Mouse (Mus musculus) MEL (cell line): ENCODE measurements at regions not wholly inside any gene's neighbourhood (a gene's known extent, or its start where the extent isn't known, plus 50 kb on each side); places are given as distances from the start of the nearest gene placed in this dataset.

Source experiments
- CTCF ChIP-seq, 3 experiments: IDR thresholded peaks in 2 of 3; conservative IDR thresholded peaks in 1 of 3; 2 replicates each; pipeline ENCODE4 v1.5.1; 2011 to 2012; ENCODE audit warnings: low read length in 3 of 3, low read depth in 2 of 3, mild to moderate bottlenecking in 2 of 3, improper control_type of control experiment in 1 of 3, inconsistent platforms in 1 of 3, mixed read lengths in 1 of 3, moderate library complexity in 1 of 3; ENCODE audit not compliant: control insufficient read depth in 1 of 3, insufficient read depth in 1 of 3, poor library complexity in 1 of 3, severe bottlenecking in 1 of 3
- JUND ChIP-seq: IDR thresholded peaks from 2 replicates; pipeline ENCODE4 v1.6.1; 2011; ENCODE audit warnings: low read depth, mild to moderate bottlenecking, improper control_type of control experiment, low read length
- MAFK ChIP-seq: IDR thresholded peaks from 2 replicates; pipeline ENCODE4 v1.6.1; 2011; ENCODE audit warnings: low read depth, mild to moderate bottlenecking, low read length, improper control_type of control experiment, borderline replicate concordance
- MAX ChIP-seq: IDR thresholded peaks from 2 replicates; pipeline ENCODE4 v1.6.1; 2011; ENCODE audit warnings: low read length, improper control_type of control experiment
- MYC ChIP-seq: IDR thresholded peaks from 2 replicates; pipeline ENCODE4 v1.6.1; 2011; ENCODE audit warnings: low read depth, mild to moderate bottlenecking, low read length, improper control_type of control experiment, moderate library complexity
- POLR2A ChIP-seq, 2 experiments: IDR thresholded peaks; 2 replicates each; pipeline ENCODE4 v1.6.1; 2011 to 2012; ENCODE audit warnings: low read length in 2 of 2, mild to moderate bottlenecking in 2 of 2, control low read depth in 1 of 2, improper control_type of control experiment in 1 of 2, low read depth in 1 of 2, moderate library complexity in 1 of 2; ENCODE audit not compliant: control insufficient read depth in 1 of 2, insufficient read depth in 1 of 2, poor library complexity in 1 of 2
- TAL1 ChIP-seq: IDR thresholded peaks from 2 replicates; pipeline ENCODE4 v1.6.1; 2012; ENCODE audit warnings: mild to moderate bottlenecking, inconsistent platforms, low read length, moderate library complexity, mixed read lengths
- USF1 ChIP-seq: IDR thresholded peaks from 2 replicates; pipeline ENCODE4 v1.6.1; 2014; ENCODE audit warnings: low read depth, mild to moderate bottlenecking, inconsistent platforms, low read length, improper control_type of control experiment, moderate library complexity
- USF2 ChIP-seq, 2 experiments: IDR thresholded peaks; 2 replicates each; pipeline ENCODE4 v1.6.1; 2011 to 2012; ENCODE audit warnings: improper control_type of control experiment in 2 of 2, low read length in 2 of 2, borderline replicate concordance in 1 of 2, inconsistent platforms in 1 of 2, low read depth in 1 of 2, mild to moderate bottlenecking in 1 of 2; ENCODE audit not compliant: insufficient read depth in 1 of 2

DNA sequence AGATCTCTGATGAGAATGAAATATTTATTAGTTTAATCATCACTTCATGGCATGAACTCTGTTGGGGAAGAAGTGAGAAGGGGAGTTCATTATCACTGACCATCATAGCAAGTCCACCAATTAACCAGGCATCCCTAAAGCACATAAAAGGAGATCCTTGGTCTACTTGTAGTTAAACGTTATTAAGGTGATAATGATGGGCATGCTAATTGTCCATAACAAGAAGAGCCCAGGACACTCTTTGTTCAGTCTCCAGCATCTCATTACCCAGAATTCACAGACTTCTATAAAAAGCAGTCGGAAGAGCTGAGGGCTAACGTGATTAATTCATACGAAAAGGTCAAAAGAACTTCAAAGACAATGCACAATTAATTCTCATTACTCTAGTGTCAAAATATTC, 272.2 kb downstream of the Cenpc1 start:
- no peak for TF ChIP-seq POLR2A (IDR thresholded peaks at IDR 0.05; ENCODE audit: control insufficient read depth in 1 of 2, insufficient read depth in 1 of 2, low read depth in 1 of 2, low read length in 2 of 2, poor library complexity in 1 of 2)
- no peak for TF ChIP-seq CTCF (IDR thresholded peaks at IDR 0.05 in 2 of 3, conservative IDR thresholded peaks at IDR 0.05 in 1 of 3; ENCODE audit: control insufficient read depth in 1 of 3, insufficient read depth in 1 of 3, low read depth in 2 of 3, low read length in 3 of 3, poor library complexity in 1 of 3, severe bottlenecking in 1 of 3)
- no peak for TF ChIP-seq MAX
- TF ChIP-seq USF2 (IDR thresholded peaks at IDR 0.05; ENCODE audit: borderline replicate concordance in 1 of 2, insufficient read depth in 1 of 2, low read depth in 1 of 2, low read length in 2 of 2): no peak
- TF ChIP-seq MAFK: no peak
- TF ChIP-seq JUND: no peak
- TF ChIP-seq USF1: no peak
- TF ChIP-seq MYC: no peak
- TF ChIP-seq TAL1: no peak
